Mouse (Mus musculus) embryonic facial prominence, embryonic 12.5 days (tissue): Measurements from ENCODE around the gene Gorasp1. TPM values are rescaled to one million over a fixed set of nuclear protein-coding genes. Genes with fewer than 3 reads are reported as not detected.
A peak's percentile ranks its signal among the peaks of the same experiment; 100 is the strongest.

Experiments
- ATAC-seq: fragments of 200-750 bp; cut with Nextera tagmentation; 2 replicates; pipeline ENCODE4 v1.8.0; 2017; ENCODE audit not compliant: insufficient number of reproducible peaks, insufficient read depth, low FRiP score, low TSS enrichment
- H3K27ac ChIP-seq: fragments of 300-500 bp; sonication (generic); 2 replicates; pipeline ENCODE4 v1.5.1; 2016; ENCODE audit warnings: mild to moderate bottlenecking
- H3K27me3 ChIP-seq: fragments of 300-500 bp; sonication (generic); 2 replicates; pipeline ENCODE4 v1.6.1; 2016; ENCODE audit warnings: mild to moderate bottlenecking, moderate library complexity
- H3K36me3 ChIP-seq: fragments of 300-500 bp; sonication (generic); 2 replicates; pipeline ENCODE4 v1.6.1; 2016; ENCODE audit warnings: mild to moderate bottlenecking
- H3K4me1 ChIP-seq: fragments of 300-500 bp; sonication (generic); 2 replicates; pipeline ENCODE4 v1.6.1; 2016
- H3K4me2 ChIP-seq: fragments of 300-500 bp; sonication (generic); replicated peaks from 2 replicates; pipeline ENCODE4 v1.6.1; 2016; ENCODE audit warnings: mild to moderate bottlenecking, moderate library complexity
- H3K4me3 ChIP-seq: fragments of 300-500 bp; sonication (generic); 2 replicates; pipeline ENCODE4 v1.5.1; 2016; ENCODE audit warnings: mild to moderate bottlenecking
- H3K9ac ChIP-seq: fragments of 300-500 bp; sonication (generic); 2 replicates; pipeline ENCODE4 v1.6.1; 2016; ENCODE audit warnings: mild to moderate bottlenecking, moderate library complexity
- H3K9me3 ChIP-seq: fragments of 300-500 bp; sonication (generic); 2 replicates; pipeline ENCODE4 v1.6.1; 2016; ENCODE audit warnings: mild to moderate bottlenecking, moderate library complexity
- WGBS: fragments of 180-500 bp; shearing (Covaris S2); methylation state at CpG from one replicate; pipeline ENCODE4 v1.1.7; 2016; 5-methylcytosine and 5-hydroxymethylcytosine counted together
- polyA plus RNA-seq: library from polyadenylated mRNA; unstranded; fragments of >200 nt; fragmentation: Nextera tagmentation; extraction: Ambion mirVana; gene quantifications from 2 replicates; pipeline ENCODE4 v1.2.1, GENCODE M21; 2016

Gene Gorasp1
- polyA plus RNA-seq, 1 experiment from 2014 or later: 27.0 TPM

DNA sequence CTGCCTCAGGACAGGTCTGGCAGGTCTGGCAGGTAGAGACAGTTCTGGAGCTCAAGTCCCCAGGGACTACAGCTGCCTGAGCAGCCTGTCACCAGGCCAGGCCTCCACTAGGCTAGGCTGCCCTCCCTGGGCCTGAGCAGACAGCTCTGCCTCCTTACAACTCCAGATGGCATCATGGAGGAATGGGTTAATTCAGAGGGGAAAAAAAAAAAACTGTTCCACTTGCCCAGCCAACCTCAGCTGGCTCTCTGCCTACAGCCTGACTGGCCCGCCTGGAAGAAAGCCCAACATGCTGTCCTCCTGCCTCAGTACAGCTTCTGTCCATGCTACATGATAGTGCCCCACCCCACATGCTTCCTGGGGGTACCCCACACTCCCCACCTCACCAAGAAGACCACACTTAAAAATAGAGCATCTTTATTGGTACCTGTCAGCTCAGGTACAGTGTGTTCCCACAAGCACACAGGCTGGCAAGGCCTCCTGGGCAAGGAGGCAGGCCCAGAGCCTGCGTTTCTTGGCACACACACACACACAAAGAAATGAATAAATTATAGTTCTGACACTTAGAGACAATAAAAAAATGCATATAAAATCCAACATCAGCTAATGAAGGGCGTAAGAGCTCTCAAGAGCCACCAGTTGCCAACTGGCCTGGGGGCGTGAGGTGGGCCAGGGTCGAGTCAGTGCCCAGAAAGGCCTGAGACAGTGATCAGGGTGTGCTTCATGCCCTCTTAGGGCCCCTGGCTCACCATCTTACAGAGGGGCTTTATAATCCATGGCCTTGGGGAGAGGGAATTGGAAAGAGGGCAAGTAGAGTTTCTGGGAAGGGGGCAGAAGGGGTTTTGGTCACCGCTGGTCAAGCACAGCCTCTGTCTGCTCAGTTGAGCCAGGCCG, 33.6 kb upstream of the Gorasp1 start:
- H3K9ac ChIP-seq: no peak overlapping the region
- H3K9me3 ChIP-seq: no peaks in the 10 kb centered on the region
- no peak overlapping the region for H3K4me3 ChIP-seq
- H3K27ac ChIP-seq: no peak overlapping the region
- no peaks in the 10 kb centered on the region for H3K27me3 ChIP-seq
- no peak overlapping the region for H3K4me2 ChIP-seq
- no peak for ATAC-seq
- H3K36me3 ChIP-seq: peaks cover 28% of the 10 kb centered on the region
- no peaks in the 10 kb centered on the region for H3K4me1 ChIP-seq
- 85% methylated on average over 7 of the region's 7 CpGs for WGBS

DNA sequence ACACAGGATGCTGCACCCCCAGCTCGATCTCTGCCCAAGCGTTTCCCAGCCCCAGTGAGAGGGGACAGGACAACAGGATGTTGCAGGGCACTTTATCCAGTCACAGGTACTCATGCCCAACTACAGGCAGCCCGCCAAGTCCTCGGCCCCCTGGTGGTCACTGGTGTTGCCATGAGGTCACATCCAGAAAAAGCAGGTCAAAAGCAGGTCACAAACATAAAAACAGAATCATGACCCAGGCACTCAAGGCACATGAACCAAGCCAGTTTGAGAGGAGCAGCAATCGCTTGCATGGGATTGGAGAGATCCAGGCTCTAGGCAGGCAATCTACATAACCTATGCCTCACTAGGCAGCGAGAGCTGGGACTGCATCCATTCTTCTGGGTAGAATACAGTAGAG, 32.9 kb upstream of the Gorasp1 start:
- Histone ChIP-seq H3K4me1 (no peaks in the 10 kb centered on the region), H3K27ac (no peak overlapping the region), H3K27me3 (no peaks in the 10 kb centered on the region), H3K4me2 (no peak overlapping the region), H3K36me3 (peaks cover 28% of the 10 kb centered on the region), H3K9me3 (no peaks in the 10 kb centered on the region), H3K4me3 (no peak overlapping the region), H3K9ac (no peak overlapping the region)
- no peak for ATAC-seq
- 45% methylated on average over 6 of the region's 6 CpGs for WGBS

DNA sequence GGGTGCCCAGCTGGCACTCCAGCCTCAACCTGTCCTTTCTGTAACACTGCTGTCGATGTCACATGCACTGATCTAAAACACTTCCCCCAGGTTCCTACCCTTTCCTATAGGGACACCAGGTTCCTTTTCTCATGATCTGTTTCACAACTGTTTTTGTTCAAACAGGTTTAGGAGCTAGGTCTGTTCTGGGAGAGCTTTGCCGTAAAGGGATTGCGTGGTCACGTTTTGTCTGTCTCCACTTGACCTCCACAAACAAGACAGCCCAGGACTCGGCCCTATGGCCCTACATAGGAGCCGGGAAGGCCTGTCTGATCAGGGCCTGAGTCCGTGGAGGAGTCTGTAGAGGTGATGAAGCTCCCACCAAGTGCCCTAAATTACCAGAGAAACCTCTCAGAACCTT, 32.4 kb upstream of the Gorasp1 start:
- 81% methylated on average over 7 of the region's 7 CpGs for WGBS
- Histone ChIP-seq H3K9ac (no peak overlapping the region), H3K9me3 (no peaks in the 10 kb centered on the region), H3K4me2 (no peak overlapping the region), H3K36me3 (peaks cover 28% of the 10 kb centered on the region), H3K27ac (no peak overlapping the region), H3K4me1 (no peaks in the 10 kb centered on the region), H3K4me3 (no peak overlapping the region), H3K27me3 (no peaks in the 10 kb centered on the region)
- ATAC-seq: no peak

DNA sequence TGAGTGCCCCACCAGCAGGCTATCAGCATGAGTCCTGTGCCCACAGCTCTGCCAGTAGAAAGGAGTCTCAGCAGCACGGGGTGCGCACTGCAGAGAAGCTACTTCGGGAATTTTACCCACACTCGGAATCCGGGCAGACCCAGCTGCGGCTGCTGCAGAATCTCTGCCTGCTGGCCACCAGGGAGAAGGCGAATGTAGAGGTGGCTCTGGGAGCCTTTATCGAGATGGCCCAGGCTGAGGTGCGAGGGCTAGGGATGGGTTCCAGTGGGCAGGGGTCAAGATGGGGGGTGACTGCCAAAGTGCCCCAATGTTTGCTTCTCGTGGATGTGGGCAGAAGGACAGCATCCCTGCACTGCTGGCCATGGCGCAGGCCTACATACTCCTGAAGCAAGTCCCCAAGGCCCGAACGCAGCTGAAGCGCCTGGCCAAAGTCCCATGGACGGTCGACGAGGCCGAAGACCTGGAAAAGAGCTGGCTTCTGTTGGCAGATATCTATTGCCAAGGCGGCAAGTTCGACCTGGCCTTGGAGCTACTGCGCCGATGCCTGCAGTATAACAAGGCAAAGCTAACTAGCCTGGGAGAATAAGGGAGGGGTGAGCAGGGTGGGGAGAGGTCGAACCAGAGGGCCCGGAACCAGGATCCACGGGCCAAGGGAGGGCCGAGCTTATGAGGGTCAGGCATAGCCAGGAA, 29.0 kb upstream of the Gorasp1 start:
- Histone ChIP-seq H3K36me3 (no peaks in the 10 kb centered on the region; the same call in 1 of the 2 replicates), H3K4me3 (no peak overlapping the region), H3K4me1 (peaks cover 9% of the 10 kb centered on the region; the same call in 1 of the 2 replicates), H3K9ac (no peak overlapping the region), H3K9me3 (no peaks in the 10 kb centered on the region), H3K27ac (no peak overlapping the region), H3K4me2 (no peak overlapping the region), H3K27me3 (no peaks in the 10 kb centered on the region)
- 85% methylated on average over 26 of the region's 26 CpGs for WGBS
- no peak for ATAC-seq

DNA sequence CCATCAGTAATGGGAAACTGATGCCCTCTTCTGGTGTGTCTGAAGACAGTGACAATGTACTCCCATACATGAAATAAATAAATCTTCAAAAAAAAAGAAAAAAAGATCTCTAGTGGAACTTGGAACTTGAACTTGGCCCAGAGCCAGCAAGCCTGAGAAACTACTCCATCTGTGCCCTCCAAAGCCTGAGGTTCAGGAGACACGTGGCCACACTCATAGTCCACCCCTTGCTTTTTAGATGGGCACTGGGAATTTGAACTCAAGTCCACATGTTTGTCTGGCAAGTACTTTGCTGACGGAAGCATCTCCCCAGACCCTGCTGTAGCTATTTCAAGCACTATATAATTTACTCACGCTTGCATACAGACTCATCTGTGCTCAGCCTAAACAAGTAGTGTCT, 27.8 kb upstream of the Gorasp1 start:
- H3K27me3 ChIP-seq: no peaks in the 10 kb centered on the region
- H3K9me3 ChIP-seq: no peaks in the 10 kb centered on the region
- 74% methylated on average over 3 of the region's 3 CpGs for WGBS
- H3K4me2 ChIP-seq: no peak overlapping the region
- no peak overlapping the region for H3K27ac ChIP-seq
- no peak overlapping the region for H3K9ac ChIP-seq
- H3K36me3 ChIP-seq: no peaks in the 10 kb centered on the region
- no peak for ATAC-seq
- H3K4me3 ChIP-seq: no peak overlapping the region
- peaks cover 9% of the 10 kb centered on the region; the same call in 1 of the 2 replicates for H3K4me1 ChIP-seq

DNA sequence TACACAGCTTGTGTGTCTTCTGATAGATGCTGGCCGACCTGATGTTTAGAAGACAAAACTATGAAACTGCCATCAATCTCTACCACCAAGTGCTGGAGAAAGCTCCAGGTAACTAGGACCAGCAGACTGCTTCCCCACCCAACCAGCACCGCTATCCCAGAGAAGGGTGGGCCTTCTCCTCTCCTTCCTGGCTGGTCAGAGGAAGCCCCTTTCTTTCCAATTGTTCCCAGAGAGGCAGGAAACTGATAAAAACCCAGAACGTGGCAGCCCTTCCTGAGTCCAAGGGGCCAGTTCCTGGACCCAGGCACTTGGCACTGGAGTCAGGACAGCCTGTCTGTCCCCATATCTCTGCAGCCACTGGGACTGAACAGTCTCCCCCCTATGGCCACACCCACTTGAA, 26.8 kb upstream of the Gorasp1 start:
- H3K27me3 ChIP-seq: no peaks in the 10 kb centered on the region
- no peak overlapping the region for H3K4me3 ChIP-seq
- WGBS: 69% methylated on average over 3 of the region's 3 CpGs
- H3K9me3 ChIP-seq: no peaks in the 10 kb centered on the region
- no peak for ATAC-seq
- H3K36me3 ChIP-seq: no peaks in the 10 kb centered on the region
- no peak overlapping the region for H3K27ac ChIP-seq
- no peak overlapping the region for H3K4me2 ChIP-seq
- no peak overlapping the region for H3K9ac ChIP-seq
- H3K4me1 ChIP-seq: peaks cover 9% of the 10 kb centered on the region; the same call in 1 of the 2 replicates

DNA sequence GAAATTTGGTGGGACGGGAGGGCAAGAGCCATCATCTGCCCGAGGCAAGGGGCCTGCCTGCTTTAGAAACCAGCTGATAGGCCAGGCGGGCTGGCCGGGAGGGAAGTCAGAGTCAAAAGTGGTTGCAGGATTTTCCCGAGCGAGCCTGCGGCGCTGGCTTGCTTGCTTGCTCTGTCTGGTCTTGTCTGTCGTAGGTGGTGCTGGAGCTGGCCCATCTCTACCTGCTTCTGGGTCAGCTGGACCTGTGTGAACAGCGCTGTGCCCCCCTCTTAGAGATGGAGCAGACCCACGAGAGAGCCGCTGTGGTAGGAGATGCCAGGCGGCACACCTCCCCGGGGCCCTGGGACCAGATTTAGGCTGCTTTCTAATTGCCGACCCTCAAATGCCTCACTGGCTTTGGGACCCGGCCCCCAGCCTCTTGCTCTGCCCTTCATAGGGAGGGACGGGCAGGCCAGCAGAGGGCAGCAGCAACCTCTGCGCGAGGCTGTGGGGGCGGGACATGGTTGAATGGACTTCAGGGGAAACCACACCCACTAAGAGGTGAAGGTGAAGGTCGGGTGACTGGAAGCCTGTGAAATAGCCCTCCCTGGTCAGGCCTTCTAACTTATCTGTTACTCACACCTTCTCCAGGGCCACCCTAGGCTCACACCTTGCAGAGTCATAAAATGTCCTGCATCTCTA, 25.8 kb upstream of the Gorasp1 start:
- peaks cover 9% of the 10 kb centered on the region; the same call in 1 of the 2 replicates for H3K4me1 ChIP-seq
- H3K27ac ChIP-seq: no peak overlapping the region
- no peaks in the 10 kb centered on the region for H3K27me3 ChIP-seq
- 7% methylated on average over 21 of the region's 21 CpGs for WGBS
- peak overlapping the region; percentile 20; the same call in 1 of the 2 replicates for H3K9ac ChIP-seq
- ATAC-seq: peak; percentile 53; the same call in 1 of the 2 replicates
- no peak overlapping the region for H3K4me3 ChIP-seq
- no peaks in the 10 kb centered on the region for H3K36me3 ChIP-seq
- peak overlapping the region; percentile 23 for H3K4me2 ChIP-seq
- H3K9me3 ChIP-seq: no peaks in the 10 kb centered on the region

DNA sequence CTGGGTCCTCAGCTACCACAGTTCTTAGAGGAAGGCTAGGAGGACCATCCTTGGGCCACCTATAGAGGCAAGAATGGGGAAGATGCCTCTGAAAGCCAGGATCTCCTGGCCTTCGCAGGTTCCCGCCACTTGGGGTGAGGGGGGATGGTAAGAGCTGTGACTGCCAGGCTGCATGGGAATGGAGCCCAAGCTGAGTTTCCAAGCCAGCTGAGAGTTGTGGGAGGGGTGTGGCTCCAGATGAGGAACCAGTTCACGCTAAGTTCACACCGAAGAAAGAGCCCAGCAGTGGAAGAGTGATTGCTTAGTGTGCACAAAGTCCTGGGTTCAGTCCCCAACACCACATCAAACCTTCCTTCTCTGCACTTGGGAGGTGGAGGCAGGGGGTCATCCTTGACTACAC, 24.9 kb upstream of the Gorasp1 start:
- H3K36me3 ChIP-seq: no peaks in the 10 kb centered on the region
- no peaks in the 10 kb centered on the region for H3K9me3 ChIP-seq
- H3K4me2 ChIP-seq: no peak overlapping the region
- no peak overlapping the region for H3K4me3 ChIP-seq
- H3K4me1 ChIP-seq: peaks cover 9% of the 10 kb centered on the region; the same call in 1 of the 2 replicates
- H3K9ac ChIP-seq: no peak overlapping the region
- 79% methylated on average over 4 of the region's 4 CpGs for WGBS
- no peak overlapping the region for H3K27ac ChIP-seq
- no peak for ATAC-seq
- H3K27me3 ChIP-seq: no peaks in the 10 kb centered on the region

DNA sequence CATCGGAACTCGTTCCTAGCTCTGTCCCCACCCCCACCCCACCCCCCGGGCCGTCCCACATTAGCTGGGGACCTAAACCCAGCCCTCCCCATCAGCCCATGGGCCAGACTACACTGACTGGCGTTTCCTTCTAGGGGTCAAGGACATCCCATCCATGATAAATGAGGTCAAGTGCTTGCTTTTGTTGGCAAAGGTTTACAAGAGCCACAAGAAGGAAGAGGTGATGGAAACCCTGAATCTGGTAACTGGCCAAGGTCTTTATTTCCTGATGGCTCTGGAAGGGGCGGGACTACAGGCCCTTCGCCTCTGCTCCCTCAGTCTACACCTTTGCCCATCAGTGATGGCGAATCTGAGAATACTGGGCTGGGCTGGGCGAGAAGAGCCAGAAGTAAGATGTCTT, 21.5 kb upstream of the Gorasp1 start:
- no peaks in the 10 kb centered on the region for H3K36me3 ChIP-seq
- no peak overlapping the region for H3K4me3 ChIP-seq
- no peak overlapping the region for H3K4me2 ChIP-seq
- WGBS: 79% methylated on average over 9 of the region's 9 CpGs
- no peaks in the 10 kb centered on the region for H3K27me3 ChIP-seq
- ATAC-seq: no peak
- H3K4me1 ChIP-seq: peaks cover 9% of the 10 kb centered on the region; the same call in 1 of the 2 replicates
- no peak overlapping the region for H3K9ac ChIP-seq
- H3K27ac ChIP-seq: no peak overlapping the region
- no peaks in the 10 kb centered on the region for H3K9me3 ChIP-seq

DNA sequence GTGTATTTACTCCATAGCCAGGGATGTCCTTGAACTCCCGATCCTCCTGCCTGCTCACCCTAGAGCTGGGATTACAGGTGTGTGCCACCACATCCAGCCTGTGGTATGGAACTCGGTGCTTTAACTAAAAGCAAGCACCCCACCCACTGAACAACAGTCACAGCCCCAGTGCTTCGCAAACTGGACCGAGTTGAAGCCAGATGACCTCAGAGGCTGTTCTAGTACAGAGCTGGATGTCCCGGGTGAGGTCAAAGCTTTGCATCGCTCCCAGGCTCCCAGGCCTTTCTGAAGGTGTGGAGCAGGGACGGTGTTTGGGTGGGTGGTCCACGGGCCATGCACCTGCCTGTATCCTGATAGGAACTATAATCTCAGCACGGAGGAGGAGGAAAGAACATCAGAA, 14.0 kb upstream of the Gorasp1 start:
- Histone ChIP-seq H3K9me3 (no peaks in the 10 kb centered on the region), H3K27me3 (no peaks in the 10 kb centered on the region), H3K27ac (no peak overlapping the region)

DNA sequence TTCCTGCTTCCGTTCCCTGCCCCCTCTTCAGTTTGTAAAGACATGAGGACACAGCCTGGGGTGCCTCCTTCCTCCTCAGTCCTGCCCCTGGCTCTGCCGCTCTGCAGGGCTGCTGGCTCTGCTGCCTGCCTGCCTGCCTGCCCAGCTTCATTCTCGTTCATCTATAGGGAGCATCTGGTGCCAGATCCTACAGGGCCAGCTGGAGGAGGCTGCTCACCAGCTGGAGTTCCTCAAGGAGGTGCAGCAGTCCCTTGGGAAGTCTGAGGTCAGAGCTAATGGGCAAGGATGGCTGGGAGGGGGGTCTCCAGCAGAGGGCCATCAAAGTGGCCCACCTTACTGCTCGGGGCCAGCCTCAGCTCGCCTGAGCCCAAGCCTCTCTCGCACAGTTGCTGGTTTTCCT, 13.1 kb upstream of the Gorasp1 start:
- WGBS: 31% methylated on average over 6 of the region's 6 CpGs

More for the DNA sequence above, 14.0 kb upstream of the Gorasp1 start:
- WGBS: 83% methylated on average over 9 of the region's 9 CpGs
- ATAC-seq: no peak
- Histone ChIP-seq H3K9ac (no peak overlapping the region), H3K36me3 (no peaks in the 10 kb centered on the region), H3K4me2 (no peak overlapping the region), H3K4me1 (peaks cover 5% of the 10 kb centered on the region; the same call in 1 of the 2 replicates), H3K4me3 (no peak overlapping the region)

More for the DNA sequence above, 13.1 kb upstream of the Gorasp1 start:
- Histone ChIP-seq H3K4me2 (no peak overlapping the region), H3K9me3 (no peaks in the 10 kb centered on the region), H3K9ac (no peak overlapping the region; the same call in 1 of the 2 replicates), H3K27me3 (no peaks in the 10 kb centered on the region), H3K4me3 (no peak overlapping the region), H3K27ac (no peak overlapping the region; the same call in 1 of the 2 replicates), H3K36me3 (no peaks in the 10 kb centered on the region), H3K4me1 (peaks cover 5% of the 10 kb centered on the region; the same call in 1 of the 2 replicates)
- ATAC-seq: no peak
